Mouse (Mus musculus) olfactory bulb, adult 2 months (tissue): Measurements from ENCODE around the gene Fam206a.

ENCODE experiments used
- CTCF ChIP-seq: fragments of 200-500 bp; IDR thresholded peaks from 2 replicates; pipeline ENCODE4 v1.5.1; 2012; ENCODE audit warnings: low read depth, mild to moderate bottlenecking, low read length, moderate library complexity; ENCODE audit not compliant: insufficient read depth
- POLR2A ChIP-seq: fragments of 200-500 bp; IDR thresholded peaks from 2 replicates; pipeline ENCODE4 v1.6.1; 2012; ENCODE audit warnings: mild to moderate bottlenecking, low read depth, low read length, moderate library complexity; ENCODE audit not compliant: insufficient read depth

DNA sequence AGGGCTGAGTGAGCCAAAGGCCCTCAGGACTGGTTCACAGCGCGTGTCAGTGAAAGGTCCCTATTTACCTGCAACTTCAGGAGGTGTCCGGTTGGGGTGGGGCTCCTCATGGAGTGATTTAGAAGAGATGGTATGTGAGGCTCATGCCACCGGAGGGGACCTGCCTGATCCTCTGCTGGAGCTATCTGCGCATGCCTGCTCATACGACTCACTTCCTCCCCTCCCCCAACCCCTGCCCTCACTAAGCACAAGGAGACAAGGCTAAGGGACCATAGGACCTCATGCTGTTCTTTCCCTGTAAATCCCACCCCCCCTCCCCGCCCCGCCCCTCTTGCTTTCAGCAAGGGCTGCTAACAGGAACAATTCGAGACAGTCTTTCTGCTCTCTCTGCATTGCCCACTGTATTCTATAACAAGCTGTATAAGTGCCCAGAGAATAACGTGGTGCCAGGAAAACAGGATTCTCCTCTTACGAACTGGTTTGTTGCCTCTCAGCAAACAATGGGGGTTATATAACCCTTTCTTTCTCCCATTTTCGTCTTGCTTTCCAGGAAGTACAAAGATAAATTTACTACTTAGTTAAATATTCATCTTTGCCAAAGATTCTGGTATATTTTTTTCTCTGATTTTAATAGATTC is 43.9 kb downstream of the Fam206a start:
- no peak for TF ChIP-seq CTCF
- TF ChIP-seq POLR2A = no peak
